Mouse (Mus musculus) 3T3-L1 (cell line): Measurements from ENCODE around the gene Mical3.

Source experiments
- DNase-seq: peaks from one replicate; pipeline ENCODE4 v3.0.0-alpha.2; 2015; ENCODE audit warnings: low read depth, low spot score

Gene Mical3

DNA sequence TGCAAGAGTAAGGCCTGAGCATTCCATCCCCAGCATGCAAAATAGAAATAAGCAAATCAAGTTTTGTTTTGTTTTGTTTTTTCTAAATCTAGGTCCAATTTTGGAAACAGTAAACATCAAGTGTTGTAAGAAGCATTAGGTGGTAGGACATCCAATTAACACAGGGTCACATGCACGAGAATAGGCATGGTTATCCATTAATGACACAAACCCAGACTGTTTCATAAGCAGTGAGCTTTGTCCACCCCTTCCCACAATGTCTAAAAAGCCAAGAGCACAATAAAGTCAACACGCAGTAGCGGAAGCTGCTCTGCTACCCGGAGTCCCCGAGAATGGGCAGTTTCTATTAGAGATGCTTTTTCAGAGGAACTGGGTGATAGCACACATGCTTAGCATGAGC, 225.7 kb downstream of the Mical3 start:
- no peak for DNase-seq

DNA sequence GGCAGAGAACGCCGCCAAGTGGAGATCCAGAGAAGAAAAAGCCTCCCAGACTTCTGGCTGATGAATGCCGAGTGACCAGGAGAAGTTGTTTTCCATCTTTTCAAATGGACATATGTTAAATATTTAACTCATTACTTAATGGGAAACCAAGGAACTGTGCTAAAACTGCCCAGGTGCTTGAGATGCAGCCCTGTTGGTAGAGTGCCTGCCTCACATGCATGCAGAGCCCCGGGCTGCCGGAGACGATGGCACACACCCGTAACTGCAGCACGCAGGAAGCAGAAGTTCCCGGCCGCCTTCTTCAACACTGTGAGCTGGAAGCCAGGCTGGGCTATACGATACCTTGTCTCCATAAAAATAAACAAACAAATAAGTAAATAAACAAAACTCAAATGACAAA, 226.8 kb downstream of the Mical3 start:
- no peak for DNase-seq

DNA sequence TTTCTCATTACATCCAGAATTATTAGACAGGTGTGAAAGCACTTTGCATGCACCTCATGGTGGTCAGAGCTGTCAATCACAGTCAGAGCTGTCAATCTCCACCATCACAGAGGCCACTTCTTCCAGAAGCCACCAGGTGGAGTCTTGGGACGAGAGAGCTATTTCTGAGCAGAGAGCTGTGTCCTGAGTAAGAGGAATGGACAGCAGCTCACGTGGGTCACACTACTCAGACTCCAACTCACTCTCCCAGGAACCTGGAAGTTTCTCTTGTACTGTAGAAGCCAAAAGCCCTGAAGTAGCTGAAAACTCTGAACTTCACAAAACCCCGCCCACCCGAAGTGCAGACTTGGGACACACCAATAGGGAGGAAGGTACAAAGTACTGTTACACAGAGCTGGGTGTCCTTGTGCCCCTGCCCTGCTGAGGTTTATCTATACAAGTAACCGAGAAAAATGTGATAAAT, 227.3 kb downstream of the Mical3 start:
- DNase-seq: peak; percentile 71

DNA sequence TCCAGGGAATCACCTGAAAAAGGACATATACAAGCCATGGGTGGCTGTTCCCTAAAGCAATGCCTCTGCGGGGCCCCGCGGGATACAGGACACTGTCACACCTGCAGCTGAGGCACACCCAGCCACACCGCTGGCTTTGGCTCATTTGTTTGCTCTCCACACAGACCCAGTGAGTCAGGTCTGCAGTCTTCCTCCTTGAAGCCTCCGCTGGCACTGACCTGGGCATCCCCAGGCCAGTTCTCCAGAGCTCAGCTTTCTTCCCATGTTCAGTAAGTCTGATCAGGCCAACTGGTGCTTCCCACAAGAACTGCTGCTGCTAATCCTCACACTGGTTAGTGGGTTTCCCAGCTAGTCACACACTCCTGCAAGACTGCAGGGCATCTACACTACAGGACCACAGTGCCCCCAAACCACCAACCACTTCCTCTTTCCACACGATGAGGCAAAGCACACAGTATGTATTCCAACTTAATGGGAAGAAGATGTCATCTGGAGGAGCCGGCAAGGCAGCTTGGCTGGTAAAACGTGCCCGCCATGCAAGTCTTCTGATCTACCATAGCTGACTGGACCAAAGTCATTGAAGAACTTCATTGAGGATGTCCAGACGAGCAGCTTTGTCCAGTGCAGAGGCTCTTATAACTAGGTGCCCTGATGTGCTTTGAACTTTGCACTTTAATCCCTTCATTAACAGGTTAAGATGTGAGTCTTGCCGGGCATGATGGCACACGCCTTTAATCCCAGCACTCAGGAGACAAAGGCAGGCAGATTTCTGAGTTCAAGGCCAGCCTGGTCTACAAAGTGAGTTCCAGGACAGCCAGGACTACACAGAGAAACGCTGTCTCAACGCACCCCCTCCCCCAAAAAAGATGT, 228.8 kb downstream of the Mical3 start:
- DNase-seq: no peak

DNA sequence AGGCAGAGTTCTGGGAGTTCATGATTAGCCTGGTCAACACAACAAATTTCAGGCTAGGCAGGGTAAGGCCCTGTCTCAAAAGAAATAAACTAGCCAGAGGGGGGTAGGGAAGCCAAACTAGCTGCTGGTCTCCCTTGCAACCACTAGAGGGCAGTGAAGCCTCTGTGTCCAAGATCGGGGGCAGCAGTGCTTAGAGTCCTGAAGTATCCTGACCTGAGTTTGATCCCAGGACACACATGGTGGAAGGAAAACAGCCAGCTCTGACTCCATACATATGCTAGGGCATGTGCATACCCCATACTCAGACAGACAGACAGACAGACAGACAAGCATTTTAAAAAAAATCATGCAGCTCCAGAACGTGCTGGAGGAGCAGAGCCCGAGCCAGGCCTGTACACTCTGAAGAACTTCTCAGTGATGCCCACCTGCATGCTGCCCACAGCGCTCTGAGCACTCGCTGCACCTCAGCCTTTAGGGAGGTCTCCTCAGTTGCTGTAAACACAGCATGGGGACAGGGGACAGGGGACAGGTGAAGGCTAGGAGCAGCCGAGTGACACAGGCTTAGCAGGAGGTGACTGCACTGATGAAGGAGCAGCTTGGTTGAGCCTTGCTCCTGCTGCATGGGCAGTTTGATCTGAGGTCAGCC, 232.5 kb downstream of the Mical3 start:
- DNase-seq: peak; percentile 86

DNA sequence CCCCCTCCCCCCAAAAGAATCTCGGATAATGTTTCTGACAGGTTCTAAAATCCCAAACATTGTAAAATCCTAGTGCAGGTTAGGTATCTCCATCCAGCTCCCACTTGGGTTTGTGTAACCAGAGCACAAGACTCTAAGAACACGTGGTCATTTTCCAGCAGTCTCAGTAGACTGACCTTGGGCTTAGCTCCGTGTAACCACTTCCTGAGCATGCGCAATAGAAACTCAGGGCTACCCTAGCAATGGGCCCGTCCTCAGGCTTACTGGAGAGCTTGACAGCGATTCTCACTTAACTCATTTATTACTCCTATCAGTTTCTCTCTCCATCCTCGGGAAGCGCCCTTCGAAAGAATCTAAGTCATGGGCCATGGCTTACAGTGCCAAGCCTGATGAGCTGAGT, 236.3 kb downstream of the Mical3 start:
- DNase-seq: no peak

DNA sequence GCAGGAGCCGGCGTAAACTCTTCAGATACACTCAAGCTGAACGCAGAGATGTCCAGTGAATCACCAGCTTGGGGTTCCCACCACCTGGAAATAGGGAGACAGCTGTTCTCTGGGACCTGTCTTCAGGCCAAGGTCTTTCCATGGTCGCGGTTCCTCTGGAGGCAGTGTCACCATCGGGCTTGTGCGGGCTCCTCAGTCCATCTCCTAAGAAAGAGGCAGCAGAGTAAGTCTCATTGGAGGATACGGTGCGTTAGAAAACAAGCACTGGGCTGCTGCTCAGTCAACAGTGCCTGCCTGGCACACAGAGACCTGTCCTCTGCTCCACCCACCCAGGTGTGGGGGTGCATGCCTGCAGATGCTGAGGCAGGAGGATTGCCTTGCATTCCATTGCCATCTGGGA, 236.7 kb downstream of the Mical3 start:
- no peak for DNase-seq

DNA sequence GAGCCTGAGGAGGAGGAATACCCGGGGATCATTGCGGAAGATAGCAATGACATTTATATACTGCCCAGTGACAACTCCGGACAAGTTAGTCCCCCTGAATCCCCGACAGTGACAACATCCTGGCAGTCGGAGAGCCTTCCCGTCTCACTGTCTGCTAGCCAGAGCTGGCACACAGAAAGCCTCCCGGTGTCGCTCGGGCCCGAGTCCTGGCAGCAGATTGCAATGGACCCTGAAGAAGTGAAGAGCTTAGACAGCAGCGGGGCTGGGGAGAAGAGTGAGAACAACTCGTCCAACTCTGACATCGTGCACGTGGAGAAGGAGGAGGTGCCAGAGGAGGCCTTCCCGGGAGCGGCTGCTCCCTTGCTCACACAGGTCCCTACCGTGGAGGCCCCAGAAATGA, 244.1 kb downstream of the Mical3 start:
- DNase-seq: no peak

DNA sequence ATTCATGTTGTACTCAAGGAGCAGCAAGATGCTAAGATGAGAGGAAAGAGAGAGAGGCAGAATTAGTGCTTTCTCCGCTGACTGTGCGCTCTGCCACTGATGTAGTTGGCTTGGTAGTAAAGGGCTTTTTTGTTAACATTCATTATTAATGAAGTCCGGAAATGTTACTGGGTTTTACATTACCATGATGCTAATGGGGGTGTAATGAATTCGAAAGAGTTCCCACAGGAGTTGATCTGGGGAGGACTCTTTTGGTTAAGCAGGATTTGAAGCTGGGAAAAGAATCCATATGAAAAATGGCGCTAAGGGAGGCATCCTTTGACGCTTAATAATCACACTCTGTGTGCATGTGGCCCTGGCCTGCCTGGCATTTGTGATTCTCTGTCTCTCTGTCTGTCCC, 246.4 kb downstream of the Mical3 start:
- no peak for DNase-seq
